Mouse (Mus musculus) embryonic facial prominence, embryonic 14.5 days (tissue): ENCODE measurements at regions not wholly inside any gene's neighbourhood (a gene's known extent, or its start where the extent isn't known, plus 50 kb on each side); places are given as distances from the start of the nearest gene placed in this dataset.

ENCODE experiments used
- ATAC-seq: fragments of 200-750 bp; cut with Nextera tagmentation; 2 replicates; pipeline ENCODE4 v1.8.0; 2017; ENCODE audit warnings: low read depth, moderate number of reproducible peaks, moderate TSS enrichment
- DNase-seq: peaks from one replicate; pipeline ENCODE4 v3.0.0-alpha.2; 2015; ENCODE audit warnings: low spot score
- H3K27ac ChIP-seq: fragments of 300-500 bp; sonication (generic); replicated peaks from 2 replicates; pipeline ENCODE4 v1.5.1; 2014; ENCODE audit warnings: low read depth, mild to moderate bottlenecking, low read length, moderate library complexity
- H3K27me3 ChIP-seq: fragments of 300-500 bp; sonication (generic); replicated peaks from 2 replicates; pipeline ENCODE4 v1.6.1; 2014; ENCODE audit warnings: low read length; ENCODE audit not compliant: control insufficient read depth, insufficient read depth
- H3K36me3 ChIP-seq: fragments of 300-500 bp; sonication (generic); 2 replicates; pipeline ENCODE4 v1.6.1; 2014; ENCODE audit warnings: low read length, mixed read lengths; ENCODE audit not compliant: control insufficient read depth, insufficient read depth
- H3K4me1 ChIP-seq: fragments of 300-500 bp; sonication (generic); 2 replicates; pipeline ENCODE4 v1.6.1; 2014; ENCODE audit warnings: antibody characterized with exemption, low read length; ENCODE audit not compliant: control insufficient read depth, insufficient read depth
- H3K4me2 ChIP-seq: fragments of 300-500 bp; sonication (generic); 2 replicates; pipeline ENCODE4 v1.6.1; 2014; ENCODE audit warnings: low read depth, mild to moderate bottlenecking, low read length, moderate library complexity, mixed read lengths
- H3K4me3 ChIP-seq: fragments of 300-500 bp; sonication (generic); 2 replicates; pipeline ENCODE4 v1.5.1; 2014; ENCODE audit warnings: low read depth, mild to moderate bottlenecking, low read length
- H3K9ac ChIP-seq: fragments of 300-500 bp; sonication (generic); 2 replicates; pipeline ENCODE4 v1.6.1; 2014; ENCODE audit warnings: low read depth, mild to moderate bottlenecking, low read length, moderate library complexity, mixed read lengths
- H3K9me3 ChIP-seq: fragments of 300-500 bp; sonication (generic); 2 replicates; pipeline ENCODE4 v1.6.1; 2016; ENCODE audit warnings: low read length; ENCODE audit not compliant: control insufficient read depth
- WGBS: fragments of 180-500 bp; shearing (Covaris S2); extraction: QIAGEN DNeasy Blood & Tissue Kit; methylation state at CpG from one replicate; pipeline ENCODE4 v1.1.7; 2014; 5-methylcytosine and 5-hydroxymethylcytosine counted together

DNA sequence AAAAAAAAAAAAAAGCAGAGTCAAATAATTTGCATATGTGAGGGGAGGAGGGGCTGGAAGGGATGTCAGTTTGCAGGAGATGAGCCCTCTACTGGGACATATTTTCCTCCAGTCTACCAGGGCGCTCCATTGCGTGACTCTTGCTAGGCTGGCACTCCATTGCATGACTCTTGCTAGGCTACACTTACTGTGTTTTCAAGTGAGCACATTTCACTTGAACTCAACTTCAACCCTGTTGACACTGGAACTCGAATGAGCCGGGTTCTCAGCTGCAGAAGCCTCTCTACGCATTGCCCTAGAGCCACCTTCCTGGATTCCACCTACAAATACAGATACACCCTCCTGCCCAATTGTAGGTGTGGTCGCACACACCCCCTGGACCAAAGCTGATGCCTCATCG is 131.5 kb upstream of the 3110018I06Rik start:
- H3K27me3 ChIP-seq = no peaks in the 10 kb centered on the region
- DNase-seq (no peak), ATAC-seq (no peak)
- H3K36me3 ChIP-seq = no peaks in the 10 kb centered on the region
- no peak overlapping the region for H3K4me3 ChIP-seq
- H3K4me2 ChIP-seq = no peak overlapping the region
- no peak overlapping the region for H3K27ac ChIP-seq
- H3K9ac ChIP-seq = no peak overlapping the region
- WGBS = 89% methylated on average over 7 of the region's 7 CpGs
- no peaks in the 10 kb centered on the region for H3K9me3 ChIP-seq
- no peaks in the 10 kb centered on the region for H3K4me1 ChIP-seq

DNA sequence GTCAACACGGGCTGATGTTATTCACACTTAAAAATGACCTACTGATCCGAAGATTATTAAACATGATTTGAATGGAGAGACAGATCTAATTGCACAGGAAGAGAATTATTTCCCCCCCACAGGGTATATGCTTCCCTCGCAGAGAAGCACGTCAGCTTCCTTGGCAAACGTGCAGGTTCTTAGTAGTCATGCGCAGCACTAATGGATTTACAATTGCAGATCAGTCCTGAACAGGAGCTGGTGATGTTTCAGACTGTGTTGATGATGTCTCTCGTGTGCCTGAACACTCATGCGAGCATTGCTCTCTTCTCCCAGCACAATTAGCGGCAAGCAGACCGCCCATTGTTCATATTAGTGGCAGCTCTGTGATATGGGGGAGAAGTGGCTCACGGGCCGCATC is 127.9 kb upstream of the 3110018I06Rik start:
- H3K4me3 ChIP-seq = no peak overlapping the region
- no peaks in the 10 kb centered on the region for H3K4me1 ChIP-seq
- H3K36me3 ChIP-seq = no peaks in the 10 kb centered on the region
- WGBS = 79% methylated on average over 12 of the region's 12 CpGs
- DNase-seq (no peak), ATAC-seq (no peak)
- H3K27me3 ChIP-seq = no peaks in the 10 kb centered on the region
- H3K4me2 ChIP-seq = no peak overlapping the region
- no peaks in the 10 kb centered on the region for H3K9me3 ChIP-seq
- H3K9ac ChIP-seq = no peak overlapping the region
- H3K27ac ChIP-seq = no peak overlapping the region

DNA sequence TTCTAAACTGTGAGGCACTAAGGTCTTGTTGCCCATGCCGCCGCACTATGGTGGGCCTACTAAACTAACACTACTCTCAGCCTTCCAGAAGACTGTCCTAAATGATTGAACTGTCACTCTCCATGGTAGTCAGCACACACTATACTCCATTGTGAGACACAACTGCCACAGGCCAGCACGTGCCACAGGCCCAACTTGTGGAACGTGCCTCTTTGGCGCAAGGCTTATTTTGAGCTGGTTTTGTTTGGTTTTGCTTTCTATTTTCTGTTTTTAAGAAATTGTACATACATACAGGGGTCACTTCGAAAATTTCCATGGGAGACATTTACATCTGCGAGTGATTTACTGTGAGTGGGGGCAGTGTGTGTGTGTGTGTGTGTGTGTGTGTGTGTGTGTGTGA is 126.8 kb upstream of the 3110018I06Rik start:
- H3K27ac ChIP-seq = no peak overlapping the region
- ATAC-seq = no peak
- no peak overlapping the region for H3K9ac ChIP-seq
- H3K4me3 ChIP-seq = no peak overlapping the region
- no peaks in the 10 kb centered on the region for H3K9me3 ChIP-seq
- no peaks in the 10 kb centered on the region for H3K27me3 ChIP-seq
- no peak overlapping the region for H3K4me2 ChIP-seq
- no peak for DNase-seq
- no peaks in the 10 kb centered on the region for H3K36me3 ChIP-seq
- 97% methylated on average over 7 of the region's 7 CpGs for WGBS
- no peaks in the 10 kb centered on the region for H3K4me1 ChIP-seq

DNA sequence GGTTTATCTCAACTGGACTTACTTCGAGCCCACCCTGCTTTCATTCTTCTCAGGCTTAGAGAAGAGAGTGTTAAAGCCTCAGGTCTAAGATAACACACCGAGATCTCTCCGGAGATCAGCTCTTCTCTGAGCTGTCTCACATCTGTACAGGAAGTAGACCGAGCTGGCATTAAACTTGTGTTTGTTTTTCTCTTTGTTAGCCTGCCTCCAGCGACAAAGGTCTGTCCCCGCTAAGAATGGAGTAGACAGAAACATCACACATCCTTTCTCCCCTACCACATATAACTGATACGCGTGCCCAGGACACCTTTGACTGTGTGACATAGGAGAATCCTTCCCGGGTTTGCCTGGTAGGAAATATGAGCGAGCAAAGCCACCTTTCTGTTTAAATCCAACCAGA is 126.3 kb upstream of the 3110018I06Rik start:
- no peaks in the 10 kb centered on the region for H3K27me3 ChIP-seq
- no peak for DNase-seq
- no peak overlapping the region for H3K4me3 ChIP-seq
- H3K27ac ChIP-seq = no peak overlapping the region
- ATAC-seq = no peak
- H3K4me2 ChIP-seq = no peak overlapping the region
- no peaks in the 10 kb centered on the region for H3K9me3 ChIP-seq
- H3K4me1 ChIP-seq = no peaks in the 10 kb centered on the region
- no peaks in the 10 kb centered on the region for H3K36me3 ChIP-seq
- 69% methylated on average over 10 of the region's 10 CpGs for WGBS
- H3K9ac ChIP-seq = no peak overlapping the region

DNA sequence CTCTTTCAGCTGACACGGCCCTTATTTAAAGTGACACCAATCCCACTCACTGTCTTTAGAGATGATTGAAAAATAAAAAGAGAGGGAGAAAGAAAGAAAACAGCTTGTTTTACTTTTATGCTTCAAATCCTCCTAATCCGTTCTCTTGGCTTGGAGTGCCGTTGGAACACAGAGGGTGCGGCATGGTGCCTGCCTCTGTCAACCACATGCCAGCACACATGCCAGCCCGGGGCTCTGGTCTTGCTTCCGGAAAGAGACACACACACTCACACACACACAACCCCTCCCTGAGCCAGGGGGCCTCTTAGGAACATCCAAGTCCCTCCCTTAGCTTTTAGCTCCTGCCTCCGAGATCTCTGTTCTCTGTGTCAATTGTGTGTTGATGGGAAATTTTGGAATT is 116.2 kb upstream of the 3110018I06Rik start:
- no peak overlapping the region for H3K4me2 ChIP-seq
- H3K27me3 ChIP-seq = no peaks in the 10 kb centered on the region
- H3K9ac ChIP-seq = no peak overlapping the region
- no peaks in the 10 kb centered on the region for H3K36me3 ChIP-seq
- peak; percentile 82 for DNase-seq
- peaks cover 3% of the 10 kb centered on the region; the same call in 1 of the 2 replicates for H3K4me1 ChIP-seq
- no peak overlapping the region for H3K27ac ChIP-seq
- WGBS = 59% methylated on average over 7 of the region's 7 CpGs
- 0 out of 2 replicates have a peak, but pooled peaks have one; percentile 47 for ATAC-seq
- H3K9me3 ChIP-seq = 0 out of 2 replicates have a peak, but pooled peaks cover 4% of the 10 kb centered on the region
- H3K4me3 ChIP-seq = no peak overlapping the region

DNA sequence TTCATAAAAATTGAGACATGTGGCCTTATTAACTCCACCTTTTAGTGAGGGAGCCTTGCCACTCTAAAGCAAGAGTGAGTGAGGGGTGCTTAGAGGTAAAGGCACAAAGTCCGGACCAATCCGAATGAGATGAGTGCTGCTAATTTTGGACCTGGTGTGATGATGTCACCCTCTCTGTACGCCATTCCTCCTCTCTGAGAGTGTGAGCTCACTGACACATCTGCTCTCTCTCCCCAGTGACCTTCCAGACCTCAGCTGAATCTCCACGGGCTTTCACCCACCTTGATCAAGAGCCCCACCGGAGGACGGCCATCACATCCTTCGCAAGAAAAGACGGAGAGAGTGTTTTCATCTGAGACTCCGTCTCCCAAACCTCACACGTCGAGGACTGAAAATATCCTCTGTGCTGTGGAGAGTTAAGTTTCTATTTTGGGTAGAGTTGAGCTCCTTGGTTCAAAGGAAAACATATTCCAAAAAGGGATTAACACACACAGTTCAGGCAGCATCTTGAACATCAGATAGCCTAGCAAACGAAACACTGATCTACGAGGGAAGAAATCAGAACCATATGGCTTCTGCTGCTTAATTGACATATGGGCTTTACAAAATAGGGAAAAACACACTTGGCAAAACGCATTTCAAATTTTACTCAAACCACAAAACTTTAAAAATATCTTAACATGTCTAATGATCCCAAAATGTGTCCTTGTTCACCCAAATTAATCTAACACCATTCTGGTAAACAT is 96.2 kb upstream of the 3110018I06Rik start:
- no peak overlapping the region; the same call in 1 of the 2 replicates for H3K4me2 ChIP-seq
- WGBS = 31% methylated on average over 14 of the region's 14 CpGs

DNA sequence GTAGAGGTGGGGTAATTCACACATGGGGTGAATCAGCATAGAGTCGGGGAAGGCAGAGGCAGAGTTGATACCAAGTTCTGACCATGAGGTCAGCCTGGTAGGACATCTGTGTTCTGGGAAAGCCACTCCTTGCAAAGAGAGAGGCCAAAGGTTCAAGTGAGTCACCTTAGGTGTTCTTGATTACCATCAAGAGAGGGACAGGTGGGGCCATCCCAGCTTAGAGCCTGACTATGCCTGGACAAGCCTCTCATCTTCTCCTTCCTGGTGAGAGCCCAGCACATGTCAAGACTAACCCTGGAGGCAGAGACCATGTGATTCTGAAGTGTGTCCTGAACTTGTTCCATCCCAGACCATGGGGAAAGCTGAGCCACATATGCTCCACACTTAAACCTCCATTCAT is 94.0 kb upstream of the 3110018I06Rik start:
- no peak for DNase-seq
- Histone ChIP-seq H3K27me3 (no peaks in the 10 kb centered on the region), H3K4me3 (no peak overlapping the region), H3K27ac (no peak overlapping the region), H3K4me1 (peaks cover 6% of the 10 kb centered on the region), H3K9me3 (no peaks in the 10 kb centered on the region), H3K9ac (no peak overlapping the region), H3K36me3 (no peaks in the 10 kb centered on the region), H3K4me2 (no peak overlapping the region)
- 78% methylated on average over 1 of the region's 1 CpGs for WGBS
- no peak for ATAC-seq

More for the DNA sequence above, 96.2 kb upstream of the 3110018I06Rik start:
- Histone ChIP-seq H3K27ac (no peak overlapping the region), H3K4me1 (peaks cover 6% of the 10 kb centered on the region), H3K36me3 (no peaks in the 10 kb centered on the region), H3K9me3 (no peaks in the 10 kb centered on the region), H3K27me3 (no peaks in the 10 kb centered on the region), H3K9ac (no peak overlapping the region), H3K4me3 (no peak overlapping the region)
- ATAC-seq (no peak), DNase-seq (peak; percentile 71)

DNA sequence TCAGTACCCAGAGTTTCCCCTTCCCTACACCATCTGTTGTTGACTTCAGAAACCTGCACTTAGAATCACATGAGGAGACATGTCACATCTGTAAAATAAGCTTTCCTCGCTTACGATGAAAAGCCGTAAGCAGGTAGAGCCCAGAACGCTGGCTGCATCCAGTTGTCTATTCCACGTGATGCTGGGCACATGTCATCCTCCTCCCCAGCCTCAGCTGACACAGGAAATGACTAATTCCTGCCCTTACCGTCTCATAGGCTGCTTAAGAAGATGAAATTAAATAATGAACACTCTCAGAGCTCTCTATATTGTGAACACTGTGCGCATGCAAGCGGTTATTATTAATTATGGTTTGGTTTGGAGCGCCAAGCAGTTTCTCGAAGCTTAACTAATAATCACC is 83.6 kb upstream of the 3110018I06Rik start:
- H3K27me3 ChIP-seq = no peaks in the 10 kb centered on the region
- H3K9me3 ChIP-seq = no peaks in the 10 kb centered on the region
- DNase-seq (no peak), ATAC-seq (no peak)
- H3K27ac ChIP-seq = no peak overlapping the region
- no peaks in the 10 kb centered on the region for H3K36me3 ChIP-seq
- no peaks in the 10 kb centered on the region for H3K4me1 ChIP-seq
- H3K9ac ChIP-seq = no peak overlapping the region
- WGBS = 82% methylated on average over 10 of the region's 10 CpGs
- H3K4me2 ChIP-seq = no peak overlapping the region
- H3K4me3 ChIP-seq = no peak overlapping the region

DNA sequence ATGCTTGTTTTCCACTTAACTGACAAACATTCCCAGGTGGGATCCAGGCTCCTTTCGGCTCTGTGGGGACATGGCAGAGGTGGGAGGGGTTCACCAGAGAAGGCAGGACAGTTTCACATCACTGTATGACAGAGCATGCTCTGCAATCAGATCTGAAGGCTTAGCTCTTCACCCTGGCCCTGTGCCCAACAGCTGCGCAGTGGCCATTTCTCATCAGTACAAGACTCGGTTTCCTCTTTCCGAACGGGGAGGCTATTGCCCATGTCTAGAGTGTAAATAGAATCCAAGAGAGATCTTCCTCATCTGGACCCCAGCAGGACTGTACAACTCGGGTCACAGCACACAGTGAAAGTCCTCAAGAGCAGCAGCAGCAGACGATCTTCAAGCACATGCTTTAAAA is 64.5 kb upstream of the 3110018I06Rik start:
- no peaks in the 10 kb centered on the region for H3K36me3 ChIP-seq
- no peaks in the 10 kb centered on the region for H3K4me1 ChIP-seq
- DNase-seq (peak; percentile 23), ATAC-seq (no peak)
- H3K27ac ChIP-seq = no peak overlapping the region
- no peak overlapping the region for H3K4me2 ChIP-seq
- WGBS = 71% methylated on average over 7 of the region's 7 CpGs
- H3K9me3 ChIP-seq = no peaks in the 10 kb centered on the region
- no peaks in the 10 kb centered on the region for H3K27me3 ChIP-seq
- H3K9ac ChIP-seq = no peak overlapping the region
- H3K4me3 ChIP-seq = no peak overlapping the region
